Mouse (Mus musculus): ENCODE results near the gene Slc12a7. TPM values are rescaled to one million over a fixed set of nuclear protein-coding genes. Genes with fewer than 3 reads are reported as not detected.

Slc12a7 gene
- polyA plus RNA-seq, 1 experiment from 2014 or later = 7.0 TPM

DNA sequence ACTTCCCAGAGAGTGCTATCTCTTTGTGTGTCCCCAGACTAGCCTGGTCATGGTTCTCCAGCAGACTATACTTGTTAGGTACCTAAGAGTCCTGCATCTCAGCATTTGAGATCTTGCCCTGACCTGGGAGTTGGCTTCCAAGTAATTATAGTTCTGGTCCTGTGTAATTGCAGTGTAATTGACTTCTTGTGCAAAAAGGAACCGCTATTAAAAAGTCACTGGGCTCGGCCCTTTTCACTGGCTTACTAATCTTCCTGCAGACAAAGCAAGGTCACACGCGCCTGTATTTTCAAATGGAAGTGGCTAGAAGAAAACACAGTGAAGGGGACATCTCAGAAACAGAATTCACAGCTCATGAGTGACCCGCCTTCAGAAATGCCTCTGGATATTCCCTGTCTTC lies 21.1 kb upstream of the Slc12a7 start:
- no peaks in the 10 kb centered on the region for H3K27me3 ChIP-seq (ENCODE audit: insufficient read depth, low read length)
- H3K27ac ChIP-seq (ENCODE audit: low read depth) = no peak overlapping the region
- DNase-seq (no peak), ATAC-seq (no peak)
- H3K36me3 ChIP-seq (replicated peaks; ENCODE audit: insufficient read depth, low read length) = no peaks in the 10 kb centered on the region
- no peak overlapping the region for H3K4me2 ChIP-seq (ENCODE audit: low read depth, low read length)
- H3K4me1 ChIP-seq (ENCODE audit: insufficient read depth) = peaks cover 9% of the 10 kb centered on the region
- TF ChIP-seq CTCF (IDR thresholded peaks at IDR 0.05; ENCODE audit: low read depth) (no peak), EP300 (IDR thresholded peaks at IDR 0.05; ENCODE audit: low read depth) (no peak)
- WGBS (ENCODE audit: insufficient replicate concordance) = 73% methylated on average over 5 of the region's 5 CpGs
- no peak overlapping the region for H3K4me3 ChIP-seq (ENCODE audit: low read depth, low read length)
- no peak overlapping the region for H3K9ac ChIP-seq (replicated peaks)
- H3K9me3 ChIP-seq (ENCODE audit: low read length) = no peaks in the 10 kb centered on the region

DNA sequence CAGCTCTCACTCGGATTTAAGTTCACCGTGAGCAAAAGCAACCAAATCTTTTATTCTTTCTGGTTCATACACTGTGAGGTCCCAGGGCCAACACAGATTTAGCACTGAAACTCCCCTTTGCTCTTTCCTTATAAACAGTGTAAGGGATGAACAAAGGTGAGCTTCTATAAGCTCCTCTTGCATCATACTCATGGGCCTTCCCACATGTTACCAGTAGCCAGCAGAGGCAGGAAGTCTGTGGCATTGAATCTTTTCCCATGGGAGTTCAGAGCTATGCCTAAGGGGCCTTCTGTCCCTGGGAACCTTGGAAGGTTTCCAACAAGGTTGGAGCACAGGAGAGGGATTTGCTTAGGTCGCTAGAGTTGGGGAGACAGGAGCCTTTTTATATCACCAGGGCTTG lies 20.7 kb upstream of the Slc12a7 start:
- Histone ChIP-seq H3K4me3 (ENCODE audit: low read depth, low read length) (no peak overlapping the region), H3K27ac (ENCODE audit: low read depth) (no peak overlapping the region), H3K4me1 (ENCODE audit: insufficient read depth) (peaks cover 9% of the 10 kb centered on the region), H3K27me3 (ENCODE audit: insufficient read depth, low read length) (no peaks in the 10 kb centered on the region), H3K4me2 (ENCODE audit: low read depth, low read length) (no peak overlapping the region), H3K9me3 (ENCODE audit: low read length) (no peaks in the 10 kb centered on the region), H3K36me3 (replicated peaks; ENCODE audit: insufficient read depth, low read length) (no peaks in the 10 kb centered on the region), H3K9ac (replicated peaks) (no peak overlapping the region)
- TF ChIP-seq EP300 (IDR thresholded peaks at IDR 0.05; ENCODE audit: low read depth) = no peak
- no peak for TF ChIP-seq CTCF (IDR thresholded peaks at IDR 0.05; ENCODE audit: low read depth)
- ATAC-seq (peak; percentile 47; the same call in 1 of the 2 replicates), DNase-seq (no peak)
- 70% methylated on average over 3 of the region's 3 CpGs for WGBS (ENCODE audit: insufficient replicate concordance)

DNA sequence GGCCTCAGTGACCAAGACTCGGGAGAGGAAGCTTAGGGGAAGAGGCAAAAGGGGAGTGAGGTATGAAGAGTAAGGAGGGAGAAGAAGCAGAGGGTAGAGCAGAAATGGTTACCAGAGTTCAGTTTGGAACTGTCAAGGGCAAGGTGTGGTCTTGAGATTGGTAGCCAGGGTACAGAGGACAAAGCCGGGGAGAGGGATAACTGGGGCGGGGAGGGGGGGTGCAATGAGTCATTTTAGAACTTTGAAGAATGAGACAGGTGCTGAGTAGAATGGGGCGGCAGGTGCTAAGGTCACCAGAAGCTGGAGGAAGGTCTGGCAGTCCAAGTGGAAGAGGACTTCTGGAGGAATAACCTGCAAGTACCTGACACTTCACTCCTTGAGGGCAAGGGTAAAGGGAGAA lies 19.7 kb upstream of the Slc12a7 start:
- ATAC-seq (no peak), DNase-seq (no peak)
- Histone ChIP-seq H3K9me3 (ENCODE audit: low read length) (no peaks in the 10 kb centered on the region), H3K36me3 (replicated peaks; ENCODE audit: insufficient read depth, low read length) (no peaks in the 10 kb centered on the region), H3K4me2 (ENCODE audit: low read depth, low read length) (no peak overlapping the region), H3K27ac (ENCODE audit: low read depth) (no peak overlapping the region), H3K9ac (replicated peaks) (no peak overlapping the region), H3K4me3 (ENCODE audit: low read depth, low read length) (no peak overlapping the region), H3K27me3 (ENCODE audit: insufficient read depth, low read length) (no peaks in the 10 kb centered on the region), H3K4me1 (ENCODE audit: insufficient read depth) (peaks cover 9% of the 10 kb centered on the region)
- 60% methylated on average over 4 of the region's 4 CpGs for WGBS (ENCODE audit: insufficient replicate concordance)
- no peak for TF ChIP-seq EP300 (IDR thresholded peaks at IDR 0.05; ENCODE audit: low read depth)
- no peak for TF ChIP-seq CTCF (IDR thresholded peaks at IDR 0.05; ENCODE audit: low read depth)

DNA sequence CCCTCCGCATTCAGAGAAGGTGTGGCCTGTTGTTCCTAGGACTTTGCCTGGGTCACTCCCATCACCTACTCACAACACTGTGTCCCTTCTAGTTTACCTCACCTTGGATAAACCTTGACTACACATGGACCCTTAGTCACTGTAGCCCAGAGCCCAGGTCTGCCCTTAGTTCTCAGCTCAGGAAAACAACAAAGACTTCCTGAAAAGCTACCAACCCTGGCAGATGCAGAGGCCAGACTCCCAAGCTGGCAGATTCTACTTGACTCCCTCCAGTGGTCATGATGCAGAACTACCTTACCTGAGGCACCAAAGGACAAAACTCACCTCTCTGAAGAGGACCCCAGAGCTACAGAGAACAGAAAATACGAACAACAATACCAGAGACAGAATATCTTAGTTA lies 18.9 kb upstream of the Slc12a7 start:
- no peak overlapping the region for H3K4me2 ChIP-seq (ENCODE audit: low read depth, low read length)
- DNase-seq = no peak
- no peaks in the 10 kb centered on the region for H3K27me3 ChIP-seq (ENCODE audit: insufficient read depth, low read length)
- no peak for ATAC-seq
- H3K27ac ChIP-seq (ENCODE audit: low read depth) = no peak overlapping the region
- TF ChIP-seq CTCF (IDR thresholded peaks at IDR 0.05; ENCODE audit: low read depth) = peak; percentile 67
- no peak for TF ChIP-seq EP300 (IDR thresholded peaks at IDR 0.05; ENCODE audit: low read depth)
- no peak overlapping the region for H3K9ac ChIP-seq (replicated peaks)
- WGBS (ENCODE audit: insufficient replicate concordance) = 59% methylated on average over 2 of the region's 2 CpGs
- H3K4me1 ChIP-seq (ENCODE audit: insufficient read depth) = peaks cover 9% of the 10 kb centered on the region
- H3K36me3 ChIP-seq (replicated peaks; ENCODE audit: insufficient read depth, low read length) = no peaks in the 10 kb centered on the region
- no peak overlapping the region for H3K4me3 ChIP-seq (ENCODE audit: low read depth, low read length)
- H3K9me3 ChIP-seq (ENCODE audit: low read length) = no peaks in the 10 kb centered on the region

DNA sequence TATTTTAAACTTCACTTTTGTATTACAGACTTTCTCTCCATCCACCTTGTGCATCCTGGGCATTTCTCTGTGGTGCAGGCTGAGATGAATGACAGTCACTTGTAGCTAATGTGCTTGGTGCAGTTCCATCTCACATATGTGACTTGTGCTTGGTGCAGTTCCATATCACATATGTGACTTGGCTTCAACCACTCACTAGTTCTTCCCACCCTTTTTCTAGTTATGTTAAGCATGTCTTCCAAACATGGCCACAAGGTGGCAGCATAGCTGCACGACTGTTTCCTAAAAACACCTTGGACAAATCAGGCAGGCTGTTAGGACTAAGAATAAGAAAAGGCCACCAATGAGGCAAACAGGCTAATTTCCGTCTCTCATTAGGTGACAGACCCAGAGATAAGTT lies 14.7 kb upstream of the Slc12a7 start:
- H3K9ac ChIP-seq (replicated peaks) = no peak overlapping the region
- ATAC-seq (0 out of 2 replicates have a peak, but pooled peaks have one; percentile 25), DNase-seq (peak; percentile 83)
- no peaks in the 10 kb centered on the region for H3K9me3 ChIP-seq (ENCODE audit: low read length)
- H3K36me3 ChIP-seq (replicated peaks; ENCODE audit: insufficient read depth, low read length) = no peaks in the 10 kb centered on the region
- H3K27me3 ChIP-seq (ENCODE audit: insufficient read depth, low read length) = no peaks in the 10 kb centered on the region
- H3K4me2 ChIP-seq (ENCODE audit: low read depth, low read length) = no peak overlapping the region
- 0% methylated on average over 2 of the region's 2 CpGs for whole genome bisulfite sequencing (ENCODE audit: insufficient replicate concordance)
- no peak overlapping the region for H3K27ac ChIP-seq (ENCODE audit: low read depth)
- H3K4me3 ChIP-seq (ENCODE audit: low read depth, low read length) = no peak overlapping the region
- TF ChIP-seq CTCF (IDR thresholded peaks at IDR 0.05; ENCODE audit: low read depth) (peak; percentile 95), EP300 (IDR thresholded peaks at IDR 0.05; ENCODE audit: low read depth) (no peak)
- no peaks in the 10 kb centered on the region; the same call in 1 of the 2 replicates for H3K4me1 ChIP-seq (ENCODE audit: insufficient read depth)

DNA sequence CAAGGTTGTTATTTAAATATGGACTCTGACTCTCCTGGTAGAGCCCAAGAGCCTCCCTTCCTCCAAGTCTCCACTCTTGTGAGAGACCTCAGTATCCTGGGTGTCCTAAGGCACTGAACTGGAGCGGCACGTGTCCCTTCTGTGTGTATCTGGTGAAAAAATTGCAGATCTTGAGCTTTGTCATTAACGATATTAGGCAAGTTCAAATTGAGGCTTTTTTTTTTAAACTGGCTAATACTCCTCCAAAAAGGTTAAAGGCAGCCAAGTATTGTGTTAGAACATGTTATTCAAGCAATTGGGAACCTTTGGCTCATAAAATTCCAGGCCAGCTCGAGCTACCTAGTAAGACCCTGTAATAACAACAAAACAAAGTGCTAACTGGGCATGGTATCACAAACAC lies 12.7 kb upstream of the Slc12a7 start:
- Histone ChIP-seq H3K36me3 (replicated peaks; ENCODE audit: insufficient read depth, low read length) (no peaks in the 10 kb centered on the region), H3K4me2 (ENCODE audit: low read depth, low read length) (no peak overlapping the region), H3K27me3 (ENCODE audit: insufficient read depth, low read length) (no peaks in the 10 kb centered on the region), H3K4me1 (ENCODE audit: insufficient read depth) (no peaks in the 10 kb centered on the region; the same call in 1 of the 2 replicates), H3K9ac (replicated peaks) (no peak overlapping the region), H3K4me3 (ENCODE audit: low read depth, low read length) (no peak overlapping the region), H3K9me3 (ENCODE audit: low read length) (no peaks in the 10 kb centered on the region), H3K27ac (ENCODE audit: low read depth) (no peak overlapping the region)
- ATAC-seq (no peak), DNase-seq (no peak)
- WGBS (ENCODE audit: insufficient replicate concordance) = 75% methylated on average over 4 of the region's 4 CpGs
- TF ChIP-seq CTCF (IDR thresholded peaks at IDR 0.05; ENCODE audit: low read depth) = no peak
- TF ChIP-seq EP300 (IDR thresholded peaks at IDR 0.05; ENCODE audit: low read depth) = no peak

All from liver, postnatal 0 days (tissue).